11 mouse cellular contexts compared by ENCODE assay signal in genomic region chr2:73596326-73596725, GRCm38 (mm10). TPM values are rescaled to one million over a fixed set of nuclear protein-coding genes. Genes with fewer than 3 reads are reported as not detected.
DNase-seq lines count a peak whose midpoint lies in the region; ATAC-seq and TF ChIP-seq lines count a peak whose summit lies in the region.
"Had no signal": no experiment of that assay in that cellular context is flagged by ENCODE, and none has a peak within 500 bp of the region (broad histone marks: within the 10 kb centered on the region; RNA-seq: fewer than 3 reads in every experiment).

No protein-coding gene starts in this region.

- H3K79me2 ChIP-seq in heart, adult 2 months (replicated peaks; ENCODE audit: control insufficient read depth, insufficient read depth, low read length): no peaks in the 10 kb centered on the region

- no peak for ATAC-seq in intestine, embryonic 15.5 days
- no peak for ATAC-seq in megakaryocyte progenitor cell, adult 5-6 weeks (replicated peaks; ENCODE audit: poor library complexity)
- ATAC-seq: inflammation-experienced regulatory T-cells, adult 6 months; midbrain, embryonic 15.5 days had no signal

- no peak for TF ChIP-seq CTCF in heart, adult 2 months (IDR thresholded peaks at IDR 0.05)
- no peak for TF ChIP-seq CTCF in left cerebral cortex, adult 2 months (IDR thresholded peaks at IDR 0.05)
- no peak for TF ChIP-seq CTCF in olfactory bulb, adult 2 months (IDR thresholded peaks at IDR 0.05; ENCODE audit: insufficient read depth, low read depth, low read length)

- TF ChIP-seq EP300 in heart, adult 2 months (IDR thresholded peaks at IDR 0.05; ENCODE audit: insufficient read depth, low read depth, low read length): no peak

- H3K4me3 ChIP-seq in heart, adult 2 months: peak overlapping the region; percentile 29; the same call in 1 of the 2 replicates
- H3K4me3 ChIP-seq in left cerebral cortex, adult 2 months: no peak overlapping the region
- no peak overlapping the region for H3K4me3 ChIP-seq in intestine, embryonic 15.5 days (replicated peaks)
- no peak overlapping the region for H3K4me3 ChIP-seq in olfactory bulb, adult 2 months (ENCODE audit: insufficient read depth, low read depth, low read length)
- H3K4me3 ChIP-seq: midbrain, embryonic 15.5 days had no signal

- no peaks in the 10 kb centered on the region for H3K9me3 ChIP-seq in intestine, embryonic 15.5 days
- H3K9me3 ChIP-seq: midbrain, embryonic 15.5 days had no signal

- H3K4me2 ChIP-seq in intestine, embryonic 15.5 days (replicated peaks): peak overlapping the region; percentile 48
- H3K4me2 ChIP-seq: midbrain, embryonic 15.5 days had no signal

- H3K27ac ChIP-seq in heart, adult 2 months: no peak overlapping the region; the same call in 1 of the 2 replicates
- peak overlapping the region; percentile 91 for H3K27ac ChIP-seq in left cerebral cortex, adult 2 months
- peak overlapping the region; percentile 52; the same call in 1 of the 2 replicates for H3K27ac ChIP-seq in intestine, embryonic 15.5 days
- H3K27ac ChIP-seq in olfactory bulb, adult 2 months (ENCODE audit: insufficient read depth, low read depth, low read length): peak overlapping the region; percentile 74
- H3K27ac ChIP-seq: midbrain, embryonic 15.5 days had no signal

- no peak for TF ChIP-seq POLR2A in heart, adult 2 months (IDR thresholded peaks at IDR 0.05; ENCODE audit: insufficient read depth, low read depth, low read length)
- TF ChIP-seq POLR2A in olfactory bulb, adult 2 months (IDR thresholded peaks at IDR 0.05; ENCODE audit: insufficient read depth, low read depth, low read length): no peak

- no peaks in the 10 kb centered on the region for H3K27me3 ChIP-seq in heart, adult 2 months (ENCODE audit: control insufficient read depth, insufficient read depth, low read length)
- no peaks in the 10 kb centered on the region for H3K27me3 ChIP-seq in intestine, embryonic 15.5 days (replicated peaks)
- H3K27me3 ChIP-seq: midbrain, embryonic 15.5 days had no signal

- no peak overlapping the region for H3K9ac ChIP-seq in heart, adult 2 months (ENCODE audit: low read depth, low read length)
- no peak overlapping the region for H3K9ac ChIP-seq in intestine, embryonic 15.5 days
- H3K9ac ChIP-seq: midbrain, embryonic 15.5 days had no signal

- H3K4me1 ChIP-seq in heart, adult 2 months (ENCODE audit: control insufficient read depth, insufficient read depth, low read length): peaks cover 12% of the 10 kb centered on the region
- H3K4me1 ChIP-seq in intestine, embryonic 15.5 days (replicated peaks): peaks cover 15% of the 10 kb centered on the region
- H3K4me1 ChIP-seq in olfactory bulb, adult 2 months (ENCODE audit: control insufficient read depth, insufficient read depth, low read length): peaks cover 36% of the 10 kb centered on the region
- H3K4me1 ChIP-seq: midbrain, embryonic 15.5 days had no signal

- DNase-seq in heart, adult 2 months: no peak
- no peak for DNase-seq in heart, postnatal 25 days (ENCODE audit: low spot score)
- DNase-seq in left cerebral cortex, adult 2 months (ENCODE audit: extremely low spot score in 1 of 2, low spot score in 2 of 2): no peak
- no peak for DNase-seq in left cerebral cortex, postnatal 4 days
- DNase-seq in thymus, postnatal 14 days: no peak
- DNase-seq: cerebellum, postnatal 36 days had no signal

- 60% methylated on average over 5 of the region's 5 CpGs for WGBS in heart, adult 2 months
- WGBS in intestine, embryonic 15.5 days: 63% methylated on average over 5 of the region's 5 CpGs
- 65% methylated on average over 5 of the region's 5 CpGs for WGBS in olfactory bulb, adult 2 months

- intact Hi-C loops in heart, adult 2 months (cut with DNase I): no loop called here
- intact Hi-C loops in heart, postnatal 25 days (cut with DNase I): no loop called here
- intact Hi-C loops in left cerebral cortex, adult 2 months (cut with DNase I): loop anchor here (2.0 kb wide), 1 partner anchor 100 kb away; no protein-coding TSS in a partner anchor
- intact Hi-C loops in left cerebral cortex, postnatal 4 days (cut with DNase I): no loop called here

- H3K36me3 ChIP-seq in heart, adult 2 months (ENCODE audit: control insufficient read depth, insufficient read depth, low read length): no peaks in the 10 kb centered on the region
- H3K36me3 ChIP-seq in intestine, embryonic 15.5 days: no peaks in the 10 kb centered on the region
- H3K36me3 ChIP-seq: midbrain, embryonic 15.5 days had no signal

RNA-seq across cellular contexts. Expression of gene Chrna1, which starts 16.2 kb away (rescaled TPM):
- total RNA-seq in heart, adult 2 months (2021): not detected
- polyA plus RNA-seq in heart, adult 2 months (2012; rRNA removed): 0.04 TPM in 1 of 2 replicates, not detected in the other
- total RNA-seq in heart, postnatal 25 days (2021): under 1 TPM in 1 of 2 experiments, not detected in 1; 0.06 TPM
- under 1 TPM; 0.12 to 0.25 TPM for total RNA-seq in left cerebral cortex, adult 2 months (2021)
- total RNA-seq in left cerebral cortex, postnatal 4 days (2021): under 1 TPM; 0.08 to 0.12 TPM
- 0.18 and 0.25 TPM in 2 replicates for polyA plus RNA-seq in intestine, embryonic 15.5 days (2015; fragmentation: Nextera tagmentation; extraction: Ambion mirVana)
- not detected in 2 replicates for polyA plus RNA-seq in olfactory bulb, adult 2 months (2012; ENCODE audit: insufficient read depth, insufficient read length, low replicate concordance, missing spikeins)
- 0.02 TPM in 1 of 2 replicates, not detected in the other for total RNA-seq in megakaryocyte progenitor cell, adult 5-6 weeks (2015)
- not detected in 2 replicates for total RNA-seq in megakaryocyte progenitor cell, adult 5-6 weeks (2017)
- polyA plus RNA-seq: inflammation-experienced regulatory T-cells, adult 6 months had no signal
